Mouse (Mus musculus) cerebellum, adult 2 months (tissue): ENCODE measurements around the gene Pou2af1. TPM values are rescaled to one million over a fixed set of nuclear protein-coding genes. Genes with fewer than 3 reads are reported as not detected.

ENCODE experiments used
- DNase-seq, 2 experiments: peaks; one replicate each; pipeline ENCODE4 v3.0.0; 2021
- H3K27ac ChIP-seq: fragments of 200-500 bp; 2 replicates; pipeline ENCODE4 v1.5.1; 2012; ENCODE audit warnings: low read length, control low read depth, inconsistent platforms; ENCODE audit not compliant: insufficient read depth
- H3K27me3 ChIP-seq: fragments of 200-500 bp; 2 replicates; pipeline ENCODE4 v1.6.1; 2012; ENCODE audit warnings: inconsistent platforms, mild to moderate bottlenecking, low read length, moderate library complexity; ENCODE audit not compliant: control insufficient read depth, insufficient read depth
- H3K4me1 ChIP-seq: fragments of 200-500 bp; 2 replicates; pipeline ENCODE4 v1.6.1; 2011; ENCODE audit warnings: low read length; ENCODE audit not compliant: control insufficient read depth, insufficient read depth
- H3K4me3 ChIP-seq: fragments of 200-500 bp; replicated peaks from 2 replicates; pipeline ENCODE3; 2011; ENCODE audit warnings: mild to moderate bottlenecking, low read depth, low read length, control low read depth; ENCODE audit not compliant: insufficient read depth
- CTCF ChIP-seq: fragments of 200-500 bp; IDR thresholded peaks from 2 replicates; pipeline ENCODE4 v1.5.1; 2011; ENCODE audit warnings: low read depth, mild to moderate bottlenecking, control low read depth, low read length, moderate library complexity, borderline replicate concordance; ENCODE audit not compliant: insufficient read depth
- POLR2A ChIP-seq: fragments of 200-500 bp; IDR thresholded peaks from 2 replicates; pipeline ENCODE4 v1.6.1; 2011; ENCODE audit warnings: low read length, control low read depth, borderline replicate concordance; ENCODE audit not compliant: insufficient read depth
- WGBS: fragments of 180-500 bp; shearing (Covaris S2); methylation state at CpG from one replicate; pipeline ENCODE4 v1.1.7; 2018; 5-methylcytosine and 5-hydroxymethylcytosine counted together
- polyA plus RNA-seq: library from polyadenylated mRNA; depleted of rRNA; stranded (reverse); fragments of >200 nt; gene quantifications from 2 replicates; pipeline ENCODE4 v1.2.3, GENCODE M21; 2012

The Pou2af1 gene
- polyA plus RNA-seq, 1 experiment, result 0.20 TPM

DNA sequence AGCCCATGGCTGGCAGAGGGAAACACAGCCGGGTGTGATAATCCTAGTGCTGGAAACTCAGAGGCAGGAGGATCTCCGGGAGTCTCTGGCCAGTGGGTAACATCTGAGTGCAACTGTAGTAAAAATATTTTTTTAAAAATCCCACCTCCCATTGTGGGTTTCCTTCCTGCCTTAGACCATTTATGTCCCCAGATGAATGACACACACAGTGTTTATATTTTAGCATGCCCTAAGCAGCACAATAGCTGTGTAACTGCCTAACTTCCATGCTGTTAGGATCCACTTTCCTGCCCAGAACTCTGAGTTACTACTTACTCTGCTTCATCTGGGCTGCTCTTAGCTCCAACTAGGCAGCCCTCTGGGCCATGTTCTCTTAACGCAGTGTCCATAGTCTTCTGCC lies 22.9 kb upstream of the Pou2af1 start:
- no peaks in the 10 kb centered on the region; the same call in 1 of the 2 replicates for H3K27me3 ChIP-seq
- H3K4me3 ChIP-seq, result no peak overlapping the region
- no peaks in the 10 kb centered on the region for H3K4me1 ChIP-seq
- no peak overlapping the region for H3K27ac ChIP-seq
- WGBS, result 81% methylated on average over 3 of the region's 3 CpGs
- DNase-seq, result no peak
- TF ChIP-seq POLR2A, result no peak
- no peak for TF ChIP-seq CTCF

DNA sequence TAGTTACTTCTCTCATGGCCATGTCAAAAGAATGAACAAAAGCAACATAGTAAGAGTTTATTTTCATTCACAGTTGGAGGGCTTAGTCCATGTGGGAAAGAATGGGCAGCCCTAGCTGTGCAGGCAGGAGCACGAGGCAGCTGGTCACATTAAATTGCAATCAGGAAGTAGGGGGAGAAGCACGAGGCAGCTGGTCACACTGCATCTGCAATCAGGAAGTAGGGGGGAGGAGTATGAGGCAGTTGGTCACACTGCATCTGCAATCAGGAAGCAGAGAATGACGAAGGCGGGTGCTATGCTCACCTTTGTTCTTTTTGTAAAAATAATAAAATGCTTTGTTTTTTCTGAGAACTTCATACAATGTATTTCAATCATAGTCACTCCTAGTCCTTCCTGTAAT lies 18.7 kb upstream of the Pou2af1 start:
- H3K4me1 ChIP-seq, result no peaks in the 10 kb centered on the region
- TF ChIP-seq POLR2A, result no peak
- TF ChIP-seq CTCF, result no peak
- no peak overlapping the region for H3K27ac ChIP-seq
- no peak overlapping the region for H3K4me3 ChIP-seq
- DNase-seq, result no peak
- no peaks in the 10 kb centered on the region; the same call in 1 of the 2 replicates for H3K27me3 ChIP-seq
- 68% methylated on average over 4 of the region's 4 CpGs for WGBS

DNA sequence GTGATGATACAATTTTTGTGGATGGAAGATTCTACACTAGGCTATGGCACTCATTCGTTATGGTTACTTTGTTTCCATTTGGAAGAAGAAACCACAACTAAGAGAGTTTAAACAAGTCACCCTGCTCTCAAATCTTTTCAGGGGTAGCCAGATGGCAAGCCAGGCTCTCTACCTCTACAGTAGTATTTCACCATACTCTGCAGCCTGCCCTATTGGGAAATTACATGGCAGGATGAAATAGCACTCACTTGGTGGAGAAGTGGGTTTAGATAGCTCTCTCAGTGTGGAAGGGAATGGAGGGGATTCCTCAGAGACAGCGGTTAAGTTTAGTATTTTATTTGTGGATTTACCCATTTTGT lies 4.6 kb upstream of the Pou2af1 start:
- H3K27ac ChIP-seq, result no peak overlapping the region
- no peaks in the 10 kb centered on the region for H3K4me1 ChIP-seq
- TF ChIP-seq CTCF, result no peak
- no peak for TF ChIP-seq POLR2A
- WGBS, result 67% methylated on average over 2 of the region's 2 CpGs
- H3K4me3 ChIP-seq, result no peak overlapping the region
- DNase-seq, result no peak
- no peaks in the 10 kb centered on the region for H3K27me3 ChIP-seq

DNA sequence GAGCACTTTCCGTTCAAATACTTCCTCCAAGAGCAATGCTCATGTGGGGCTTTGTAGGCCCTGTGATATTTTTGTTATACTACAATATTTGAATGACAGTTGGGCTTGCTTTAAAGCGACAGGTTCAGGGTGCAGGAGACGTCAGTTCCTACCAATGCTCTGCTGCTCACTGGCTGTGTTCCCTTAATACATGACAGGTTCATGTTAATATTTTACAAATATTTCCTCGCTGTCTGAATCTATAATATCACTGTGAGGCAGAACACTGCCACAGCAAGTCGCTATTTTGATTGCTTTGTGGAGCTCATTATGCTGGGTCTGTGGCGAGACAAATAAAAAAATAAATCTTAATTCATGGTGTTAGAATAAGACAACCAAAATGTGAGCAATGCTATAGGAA lies 2.3 kb upstream of the Pou2af1 start:
- 71% methylated on average over 6 of the region's 6 CpGs for WGBS
- no peak for DNase-seq
- Histone ChIP-seq H3K27ac (no peak overlapping the region), H3K4me3 (no peak overlapping the region), H3K27me3 (no peaks in the 10 kb centered on the region), H3K4me1 (no peaks in the 10 kb centered on the region)
- TF ChIP-seq POLR2A, result no peak
- TF ChIP-seq CTCF, result no peak

DNA sequence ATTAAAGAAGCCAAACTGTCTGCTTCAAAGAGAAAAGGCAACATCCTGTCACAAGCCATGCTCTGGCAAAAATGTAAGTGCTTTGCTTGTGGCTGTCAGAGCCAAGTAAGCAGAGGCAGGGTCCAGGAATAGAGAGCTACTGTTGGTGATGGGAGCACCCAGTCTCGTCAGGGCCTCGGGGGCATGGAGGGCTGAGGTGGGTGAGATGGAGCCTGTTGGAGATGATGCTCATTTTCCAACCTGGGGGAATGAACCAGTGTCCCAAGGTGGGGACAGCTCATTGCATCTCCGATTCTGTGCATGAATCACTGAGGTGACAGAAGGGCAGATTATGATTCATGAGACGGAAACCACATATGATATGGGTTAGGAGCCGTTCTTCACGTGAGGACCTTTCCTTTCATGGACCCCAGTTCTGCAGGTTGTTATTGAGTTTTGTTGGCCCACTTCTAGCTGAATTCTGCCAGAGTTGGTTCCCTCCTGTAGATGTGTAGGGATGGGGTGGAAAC lies 275 bp downstream of the Pou2af1 start:
- WGBS, result 88% methylated on average over 6 of the region's 6 CpGs
- no peaks in the 10 kb centered on the region for H3K4me1 ChIP-seq
- TF ChIP-seq CTCF (no peak), POLR2A (no peak)
- DNase-seq, result no peak
- no peaks in the 10 kb centered on the region for H3K27me3 ChIP-seq
- no peak overlapping the region for H3K27ac ChIP-seq
- H3K4me3 ChIP-seq, result no peak overlapping the region

DNA sequence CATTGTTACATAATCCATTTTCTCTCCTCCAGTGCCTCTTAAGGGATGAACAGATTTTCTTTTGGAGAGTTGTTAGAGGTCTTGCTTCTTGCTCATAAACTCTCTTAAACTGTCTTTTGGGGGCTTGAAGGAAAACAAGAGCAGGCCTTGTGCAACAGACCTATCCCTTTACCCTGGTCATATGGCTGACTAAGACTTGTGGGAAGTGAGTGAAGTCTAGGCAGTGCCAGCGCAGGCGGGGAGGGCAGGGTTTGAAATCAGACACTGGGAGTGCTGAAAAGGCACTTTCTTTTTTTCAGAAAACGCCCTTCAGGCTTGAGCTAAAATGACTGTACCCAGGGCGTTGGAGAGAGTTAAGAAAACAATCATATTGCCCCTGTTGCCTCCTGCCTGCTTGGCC lies 1.8 kb downstream of the Pou2af1 start:
- no peak for DNase-seq
- Histone ChIP-seq H3K4me3 (no peak overlapping the region), H3K4me1 (no peaks in the 10 kb centered on the region), H3K27me3 (no peaks in the 10 kb centered on the region), H3K27ac (no peak overlapping the region)
- no peak for TF ChIP-seq CTCF
- no peak for TF ChIP-seq POLR2A
- 79% methylated on average over 4 of the region's 4 CpGs for WGBS

DNA sequence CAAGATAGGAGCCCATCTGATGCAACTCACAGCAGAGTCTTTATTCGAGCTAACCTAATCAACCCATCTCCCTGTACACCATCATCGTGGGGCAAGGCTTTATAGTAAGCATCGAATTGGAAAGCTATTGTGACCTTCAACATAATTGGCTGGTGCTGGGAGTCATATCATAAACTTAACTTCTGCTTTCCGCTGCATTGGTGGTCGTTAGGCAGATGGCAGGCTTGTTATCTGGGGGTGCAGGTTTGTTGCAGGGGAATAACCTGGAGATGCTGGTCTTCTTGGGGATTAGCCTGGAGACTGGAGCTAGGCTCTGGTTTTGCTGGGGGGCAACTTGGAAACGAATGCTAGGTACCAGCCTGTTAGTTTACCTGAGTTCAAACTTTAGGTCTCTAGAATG lies 2.4 kb downstream of the Pou2af1 start:
- no peak for DNase-seq
- no peak overlapping the region for H3K4me3 ChIP-seq
- WGBS, result 82% methylated on average over 6 of the region's 6 CpGs
- H3K27me3 ChIP-seq, result no peaks in the 10 kb centered on the region
- no peaks in the 10 kb centered on the region for H3K4me1 ChIP-seq
- TF ChIP-seq POLR2A, result no peak
- no peak for TF ChIP-seq CTCF
- no peak overlapping the region for H3K27ac ChIP-seq

DNA sequence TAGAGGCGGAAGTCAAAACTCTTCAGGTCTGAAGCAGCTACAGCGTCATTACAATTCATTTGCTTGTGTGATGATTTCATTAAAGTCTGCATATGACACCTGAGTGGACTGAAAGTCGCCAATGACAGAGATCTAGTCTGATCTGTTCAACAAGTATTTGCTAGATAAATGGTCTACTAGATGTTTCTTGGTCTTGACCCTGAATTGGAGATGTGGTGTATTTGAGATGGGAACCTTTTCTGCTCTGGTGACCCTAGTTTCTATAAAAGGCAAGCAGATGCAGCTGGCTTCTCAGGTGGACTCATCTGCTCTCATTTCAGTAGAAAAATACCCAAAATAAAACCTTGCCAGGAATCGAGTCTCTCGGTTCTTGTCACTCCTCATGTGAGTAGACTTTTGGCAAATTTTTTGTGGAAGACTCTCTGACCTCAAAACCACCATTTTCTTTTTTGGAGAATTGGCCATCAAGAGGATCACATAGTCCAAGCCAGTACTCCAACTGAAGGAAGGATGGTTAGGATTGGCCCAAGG lies 12.2 kb downstream of the Pou2af1 start:
- no peaks in the 10 kb centered on the region for H3K27me3 ChIP-seq
- TF ChIP-seq CTCF, result no peak
- no peak for TF ChIP-seq POLR2A
- 74% methylated on average over 5 of the region's 5 CpGs for WGBS
- H3K27ac ChIP-seq, result no peak overlapping the region
- no peak for DNase-seq
- H3K4me3 ChIP-seq, result no peak overlapping the region
- H3K4me1 ChIP-seq, result no peaks in the 10 kb centered on the region
